Mouse (Mus musculus): ENCODE data around the gene Nfkbil1. TPM values are rescaled to one million over a fixed set of nuclear protein-coding genes. Genes with fewer than 3 reads are reported as not detected.

Nfkbil1 gene
- polyA plus RNA-seq (2017; shearing (Covaris generic)) = 10.5 TPM

GRCm38 (mm10) chr17:35235614-35236389, at the start of gene Nfkbil1:
Gene Nfkbil1 (minus strand): TSS chr17:35235792.

DNA sequence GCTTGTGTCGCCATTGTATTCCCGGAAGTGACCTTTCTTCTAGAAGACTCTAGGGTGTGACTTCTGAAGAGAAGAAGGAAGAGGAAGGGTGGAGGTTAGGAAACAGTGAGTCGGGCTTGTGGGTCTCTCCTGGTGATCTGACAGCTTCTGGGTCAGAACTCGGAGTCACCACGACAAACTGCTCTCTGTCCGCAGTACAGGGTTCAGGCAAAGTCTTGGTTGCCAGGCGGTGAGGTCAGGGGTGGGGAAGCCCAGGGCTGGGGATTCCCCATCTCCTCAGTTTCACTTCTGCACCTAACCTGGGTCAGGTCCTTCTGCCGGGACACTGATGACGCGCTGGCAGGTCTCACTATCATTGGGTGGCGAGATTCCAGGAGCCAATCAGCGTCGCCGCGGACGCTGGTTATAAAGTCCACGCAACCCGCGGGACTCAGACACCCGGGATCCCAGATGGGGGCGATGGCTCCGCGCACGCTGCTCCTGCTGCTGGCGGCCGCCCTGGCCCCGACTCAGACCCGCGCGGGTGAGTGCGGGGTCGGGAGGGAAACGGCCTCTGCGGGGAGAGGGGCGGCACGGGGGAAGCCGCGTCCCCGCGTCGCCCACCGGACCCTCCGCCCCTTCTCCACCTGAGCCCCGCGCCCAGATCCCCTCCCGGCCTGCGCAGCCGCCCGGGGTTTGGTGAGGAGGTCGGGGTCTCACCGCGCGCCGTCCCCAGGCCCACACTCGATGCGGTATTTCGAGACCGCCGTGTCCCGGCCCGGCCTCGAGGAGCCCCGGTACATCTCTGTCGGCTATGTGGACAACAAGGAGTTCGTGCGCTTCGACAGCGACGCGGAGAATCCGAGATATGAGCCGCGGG, 27.3 kb upstream of the Nfkbil1 start, which contains the start of gene H2-D1:
Gene H2-D1 (plus strand): TSS at position 67 of the 859 bp plus-strand sequence.

GRCm38 (mm10) chr17:35241305-35242014, 5.9 kb upstream of the Nfkbil1 start, which contains the start of gene Ddx39b:
Gene Ddx39b (plus strand): TSS chr17:35241746.

DNA sequence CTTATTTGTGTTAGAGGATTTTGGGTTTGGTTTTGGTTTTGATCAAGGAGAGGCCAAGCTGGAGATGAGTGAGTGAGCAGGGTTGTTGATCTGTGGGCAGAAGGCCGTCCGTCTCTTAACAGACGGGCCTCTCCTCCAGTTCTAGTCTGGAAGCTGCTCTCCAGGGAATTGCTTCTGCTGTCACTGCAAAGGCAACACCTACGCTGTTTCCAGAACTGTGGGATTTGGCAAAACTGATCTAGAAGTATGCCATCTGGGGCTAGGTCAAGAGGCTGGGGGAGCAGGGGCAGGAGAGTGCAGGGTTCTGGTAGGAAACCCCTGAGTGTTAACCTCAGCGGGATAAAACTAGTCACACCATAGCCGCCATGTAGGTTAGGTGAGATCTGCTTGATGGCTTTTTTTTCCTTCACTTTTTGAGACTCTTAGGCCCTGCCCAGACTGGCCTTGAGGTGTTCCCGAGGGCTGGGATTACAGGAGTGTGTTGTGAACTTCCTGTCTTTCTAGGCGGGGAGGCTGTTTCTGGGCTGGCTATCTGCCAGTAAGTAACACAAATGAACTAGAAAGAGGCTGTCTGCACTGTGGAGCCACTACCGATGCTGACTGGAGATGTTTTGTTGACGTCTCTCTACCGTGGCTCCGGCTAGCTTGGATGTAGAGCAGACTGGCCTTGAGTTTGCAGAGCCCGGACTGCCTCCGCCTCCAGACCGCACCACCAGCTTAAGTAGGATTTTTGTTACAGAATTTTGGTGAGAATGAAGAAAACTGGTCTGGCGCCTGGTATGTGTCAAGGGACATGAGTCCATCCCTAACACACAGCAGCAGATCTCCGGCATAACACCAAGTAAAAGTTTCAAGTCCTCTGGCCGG, 2.2 kb downstream of the Nfkbil1 start, which contains the start of gene Atp6v1g2:
Gene Atp6v1g2 (plus strand): TSS at position 547 of the 867 bp plus-strand sequence.

DNA sequence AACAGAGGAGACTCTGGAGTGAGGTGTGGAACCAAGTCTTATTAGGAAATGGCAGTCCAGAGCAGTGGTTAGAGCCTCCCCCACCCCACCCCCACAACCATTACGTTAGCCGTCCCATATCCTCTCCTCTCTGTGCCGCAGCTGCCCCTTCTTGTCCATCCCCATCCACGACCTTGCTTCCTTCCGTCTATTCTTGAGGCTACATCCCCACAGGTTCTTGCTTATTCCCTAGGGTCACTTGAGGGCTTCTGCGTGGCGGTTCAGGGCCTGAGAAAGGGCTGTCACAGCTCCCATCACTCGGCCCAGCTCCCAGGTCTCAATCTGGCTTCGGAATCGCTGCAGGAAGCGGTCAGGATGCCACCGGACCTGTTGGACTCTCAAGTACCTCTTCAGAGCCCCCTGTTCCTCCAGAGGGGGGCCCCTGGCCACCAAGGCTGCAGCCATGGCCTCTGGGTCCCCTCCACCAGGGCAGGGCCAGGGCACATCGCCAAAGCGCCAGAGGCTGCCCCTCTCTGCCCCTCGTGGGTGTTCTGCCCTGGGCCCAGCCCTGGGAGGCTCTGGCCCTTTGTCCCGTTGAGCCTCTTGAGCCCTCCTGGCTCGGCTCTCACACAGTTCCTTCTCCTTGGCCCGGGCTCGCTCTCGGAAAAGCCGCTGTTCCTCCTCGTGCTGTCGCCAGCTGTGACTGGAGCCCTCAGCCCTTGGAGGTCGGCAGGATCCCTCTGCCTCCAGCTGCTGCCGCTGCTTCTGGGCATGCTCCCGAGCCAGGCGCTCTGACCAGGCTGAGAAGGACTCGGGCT, 15.2 kb downstream of the Nfkbil1 start, which contains the start of gene Gm16181:
Gene Gm16181 (plus strand): TSS at position 679 of the 797 bp plus-strand sequence.

DNA sequence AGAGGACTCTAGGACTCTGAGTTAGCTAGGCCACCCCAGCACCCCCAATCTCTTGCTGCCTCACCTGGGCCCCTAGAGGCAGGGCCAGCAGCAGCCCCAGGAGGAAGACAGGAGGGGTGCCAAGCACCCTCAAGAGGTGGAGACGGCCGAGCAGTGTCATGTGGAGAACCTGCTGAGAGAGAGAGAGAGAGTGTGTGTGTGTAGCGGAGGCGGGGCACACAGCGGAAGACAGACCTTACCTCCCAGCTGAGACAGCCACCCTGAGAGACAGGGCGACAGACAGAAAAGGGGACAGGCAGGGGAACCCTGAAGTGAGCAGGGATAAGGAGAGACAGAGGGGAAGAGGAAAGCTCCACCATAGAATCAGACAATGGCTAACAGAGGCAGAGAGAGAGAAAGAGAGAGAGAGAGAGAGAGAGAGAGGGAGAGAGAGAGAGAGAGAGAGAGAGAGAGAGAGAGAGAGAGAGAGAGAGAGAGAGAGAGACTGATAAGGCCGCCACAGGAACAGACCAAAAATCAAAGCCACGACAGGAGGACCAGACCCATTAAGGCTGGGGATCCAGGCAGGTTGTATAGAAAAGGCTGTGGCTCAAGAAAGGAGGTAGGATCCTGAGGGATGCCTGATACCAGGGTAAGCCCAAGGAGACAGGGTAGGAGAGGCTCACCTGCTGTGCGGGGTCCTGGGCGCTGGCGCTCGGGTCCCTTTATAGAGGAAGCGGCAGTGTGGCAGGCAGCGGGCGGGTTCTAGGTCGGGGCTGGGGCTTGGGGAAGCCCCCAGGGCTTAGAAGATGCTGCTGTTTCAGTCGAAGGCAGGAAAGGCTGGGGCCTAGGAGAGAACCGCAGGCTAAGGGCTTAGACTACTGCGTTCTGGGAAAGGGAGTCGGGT, 30.9 kb downstream of the Nfkbil1 start, which contains the start of gene Lta:
Gene Lta (minus strand): TSS at position 858 of the 886 bp plus-strand sequence.

DNA sequence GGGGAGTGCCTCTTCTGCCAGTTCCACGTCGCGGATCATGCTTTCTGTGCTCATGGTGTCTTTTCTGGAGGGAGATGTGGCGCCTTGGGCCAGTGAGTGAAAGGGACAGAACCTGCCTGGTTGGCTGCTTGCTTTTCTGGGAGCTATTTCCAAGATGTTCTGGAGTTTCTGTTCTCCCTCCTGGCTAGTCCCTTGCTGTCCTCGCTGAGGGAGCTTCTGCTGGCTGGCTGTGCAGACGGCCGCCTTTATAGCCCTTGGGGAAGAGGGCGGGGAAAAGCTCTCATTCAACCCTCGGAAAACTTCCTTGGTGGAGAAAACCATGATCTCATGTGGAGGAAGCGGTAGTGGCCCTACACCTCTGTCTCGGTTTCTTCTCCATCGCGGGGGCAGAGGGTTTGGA, 33.8 kb downstream of the Nfkbil1 start, which contains the start of gene Tnf:
Gene Tnf (minus strand): TSS at position 221 of the 400 bp plus-strand sequence.

DNA sequence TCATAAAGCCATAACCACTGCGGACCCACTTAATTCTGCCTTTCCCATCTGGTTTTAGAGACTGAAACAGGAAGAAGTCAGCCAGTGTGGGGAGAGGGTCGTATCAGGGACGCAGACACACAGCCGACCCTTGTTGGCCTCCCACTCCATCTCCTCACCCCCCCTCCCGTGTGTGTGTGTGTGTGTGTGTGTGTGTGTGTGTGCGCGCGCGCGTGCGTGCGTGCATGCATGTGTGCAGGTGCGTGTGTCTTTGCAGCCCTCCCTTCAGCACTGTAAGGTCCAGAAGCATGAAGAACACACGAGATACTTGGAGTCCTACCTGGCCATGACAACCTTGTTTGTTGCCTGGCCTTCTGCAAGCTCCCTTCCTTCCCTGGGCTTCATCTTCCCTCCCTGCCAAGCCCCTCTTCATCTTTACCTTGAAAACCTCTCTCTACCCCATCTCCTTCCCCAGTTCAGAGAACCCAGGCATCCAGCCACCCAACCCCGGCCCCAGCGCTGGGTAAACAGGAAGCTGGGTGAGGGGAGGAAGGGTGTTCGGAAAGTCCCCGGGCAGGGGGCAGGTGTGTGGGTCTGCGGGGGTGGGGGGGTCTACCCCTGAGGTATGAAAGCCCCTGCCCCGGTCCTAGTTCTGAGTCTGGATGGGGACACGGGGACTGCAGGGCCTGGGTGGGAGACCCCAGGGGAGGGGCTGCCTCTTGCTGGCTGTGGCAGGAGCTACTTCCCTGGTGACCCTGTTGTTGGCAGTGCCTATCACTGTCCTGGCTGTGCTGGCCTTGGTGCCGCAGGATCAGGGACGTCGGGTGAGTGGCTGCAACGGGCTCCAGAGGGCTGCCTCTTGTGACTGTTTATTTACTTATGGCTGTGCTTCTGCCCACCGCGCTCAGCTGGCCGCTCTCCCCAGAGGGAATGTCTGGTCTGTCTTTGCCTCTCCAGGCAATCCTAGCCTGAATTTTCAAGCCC, 41.4 kb downstream of the Nfkbil1 start, which contains the start of gene Ltb:
Gene Ltb (plus strand): TSS at position 559 of the 963 bp plus-strand sequence.

DNA sequence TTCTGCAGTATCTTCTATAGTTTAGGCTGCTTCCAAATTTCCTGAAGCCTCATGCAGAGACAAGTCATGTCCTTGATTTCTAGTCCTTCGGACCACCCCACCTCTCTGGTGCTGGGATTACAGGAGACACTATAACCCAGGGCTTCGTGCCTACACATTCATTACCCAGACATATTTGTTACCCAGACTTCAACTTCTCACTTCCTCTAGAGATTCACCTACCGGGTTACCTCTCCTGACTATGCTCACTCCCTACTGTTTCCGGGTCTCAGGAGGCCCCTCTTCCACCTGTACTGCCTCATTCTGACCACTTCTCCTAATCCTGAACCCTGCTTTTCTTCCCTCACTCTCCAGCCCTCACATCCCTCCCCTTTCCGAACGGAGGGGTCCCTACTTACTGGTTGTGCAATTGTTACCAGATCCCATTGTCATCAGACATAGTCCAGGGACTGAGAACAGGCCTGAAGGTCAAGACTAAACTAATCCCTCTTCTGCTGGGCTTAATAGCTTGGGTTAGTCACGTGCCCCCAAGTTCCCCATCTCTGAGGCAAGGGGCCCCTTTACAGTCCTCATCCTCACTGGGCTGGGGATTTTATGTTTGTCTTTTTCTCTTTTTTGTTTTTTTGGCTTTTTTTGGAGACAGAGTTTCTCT, 47.5 kb downstream of the Nfkbil1 start, which contains the start of gene Lst1:
Gene Lst1 (minus strand): TSS at position 481 of the 652 bp plus-strand sequence.

DNA sequence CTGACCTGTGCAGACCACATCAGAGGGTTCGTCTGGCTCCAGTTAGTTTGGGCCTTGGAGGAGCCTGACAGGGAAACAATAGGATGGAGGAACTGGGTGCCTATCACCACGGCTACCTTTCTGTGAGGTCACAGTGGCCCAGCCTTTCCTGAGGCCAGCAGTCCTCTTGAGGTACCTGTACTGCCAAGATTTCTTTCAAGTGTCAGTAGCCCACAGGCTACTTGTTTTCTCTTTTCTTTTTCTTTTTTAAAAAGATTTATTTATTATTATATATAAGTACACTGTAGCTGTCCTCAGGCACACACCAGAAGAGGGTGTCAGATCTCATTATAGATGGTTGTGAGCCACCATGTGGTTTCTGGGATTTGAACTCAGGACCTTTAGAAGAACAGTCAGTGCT, 59.6 kb downstream of the Nfkbil1 start, which contains the start of gene Aif1:
Gene Aif1 (minus strand): TSS at position 101 of the 400 bp plus-strand sequence.

Other genes starting within 250 kb of the Nfkbil1 start
- gene Vars, start 234.8 kb downstream of the Nfkbil1 start, polyA plus RNA-seq (2017; shearing (Covaris generic)) = 124 TPM
- gene Vwa7, start 219.2 kb downstream of the Nfkbil1 start, polyA plus RNA-seq (2017; shearing (Covaris generic)) = 0.17 TPM
- gene Sapcd1, start 207.8 kb downstream of the Nfkbil1 start, polyA plus RNA-seq (2017; shearing (Covaris generic)) = 3.2 TPM
- 2.7 TPM for gene Msh5, start 189.0 kb downstream of the Nfkbil1 start, polyA plus RNA-seq (2017; shearing (Covaris generic))
- 654 TPM for gene Clic1, start 185.8 kb downstream of the Nfkbil1 start, polyA plus RNA-seq (2017; shearing (Covaris generic))
- gene Ddah2, start 176.8 kb downstream of the Nfkbil1 start, polyA plus RNA-seq (2017; shearing (Covaris generic)) = 3.6 TPM
- not detected for gene Ly6g6c, start 170.4 kb downstream of the Nfkbil1 start, polyA plus RNA-seq (2017; shearing (Covaris generic))
- not detected for gene Mpig6b, start 169.6 kb downstream of the Nfkbil1 start, polyA plus RNA-seq (2017; shearing (Covaris generic))
- gene Ly6g6e, start 158.9 kb downstream of the Nfkbil1 start, polyA plus RNA-seq (2017; shearing (Covaris generic)) = not detected
- not detected for gene Ly6g6d, start 157.7 kb downstream of the Nfkbil1 start, polyA plus RNA-seq (2017; shearing (Covaris generic))
- not detected for gene Ly6g6f, start 150.2 kb downstream of the Nfkbil1 start, polyA plus RNA-seq (2017; shearing (Covaris generic))
- gene Abhd16a, start 146.5 kb downstream of the Nfkbil1 start, polyA plus RNA-seq (2017; shearing (Covaris generic)) = 84.0 TPM
- not detected for gene Ly6g5c, start 127.5 kb downstream of the Nfkbil1 start, polyA plus RNA-seq (2017; shearing (Covaris generic))
- gene Ly6g5b, start 120.4 kb downstream of the Nfkbil1 start, polyA plus RNA-seq (2017; shearing (Covaris generic)) = 2.5 TPM
- gene Gpank1, start 114.3 kb downstream of the Nfkbil1 start, polyA plus RNA-seq (2017; shearing (Covaris generic)) = 70.3 TPM
- gene Csnk2b, start 113.7 kb downstream of the Nfkbil1 start, polyA plus RNA-seq (2017; shearing (Covaris generic)) = 338 TPM
- 4.3 TPM for gene D17H6S53E, start 109.4 kb downstream of the Nfkbil1 start, polyA plus RNA-seq (2017; shearing (Covaris generic))
- not detected for gene Apom, start 103.7 kb downstream of the Nfkbil1 start, polyA plus RNA-seq (2017; shearing (Covaris generic))
- 57.4 TPM for gene Bag6, start 100.6 kb downstream of the Nfkbil1 start, polyA plus RNA-seq (2017; shearing (Covaris generic))
- 29.3 TPM for gene Prrc2a, start 70.9 kb downstream of the Nfkbil1 start, polyA plus RNA-seq (2017; shearing (Covaris generic))
- 5.1 TPM for gene Aif1, start 59.7 kb downstream of the Nfkbil1 start, polyA plus RNA-seq (2017; shearing (Covaris generic))
- gene Lst1, start 47.4 kb downstream of the Nfkbil1 start, polyA plus RNA-seq (2017; shearing (Covaris generic)) = 11.8 TPM
- gene Ltb, start 41.4 kb downstream of the Nfkbil1 start, polyA plus RNA-seq (2017; shearing (Covaris generic)) = 818 TPM
- 55.3 TPM for gene Tnf, start 33.8 kb downstream of the Nfkbil1 start, polyA plus RNA-seq (2017; shearing (Covaris generic))
- 130 TPM for gene Lta, start 30.4 kb downstream of the Nfkbil1 start, polyA plus RNA-seq (2017; shearing (Covaris generic))
- gene Gm16181, start 15.0 kb downstream of the Nfkbil1 start, polyA plus RNA-seq (2017; shearing (Covaris generic)) = 1.2 TPM
- 5.8 TPM for gene Atp6v1g2, start 2.1 kb downstream of the Nfkbil1 start, polyA plus RNA-seq (2017; shearing (Covaris generic))
- gene Ddx39b, start 6.0 kb upstream of the Nfkbil1 start, polyA plus RNA-seq (2017; shearing (Covaris generic)) = 286 TPM
- gene H2-D1, start 26.9 kb upstream of the Nfkbil1 start, polyA plus RNA-seq (2017; shearing (Covaris generic)) = 5,181 TPM
- gene H2-Q1, start 84.6 kb upstream of the Nfkbil1 start, polyA plus RNA-seq (2017; shearing (Covaris generic)) = 0.15 TPM
- 20.2 TPM for gene H2-Q2, start 106.5 kb upstream of the Nfkbil1 start, polyA plus RNA-seq (2017; shearing (Covaris generic))
- 45.7 TPM for gene H2-Q4, start 143.8 kb upstream of the Nfkbil1 start, polyA plus RNA-seq (2017; shearing (Covaris generic))
- gene H2-Q6, start 189.1 kb upstream of the Nfkbil1 start, polyA plus RNA-seq (2017; shearing (Covaris generic)) = 903 TPM
- gene H2-Q7, start 203.4 kb upstream of the Nfkbil1 start, polyA plus RNA-seq (2017; shearing (Covaris generic)) = 2,503 TPM
- 22.9 TPM for gene H2-Q10, start 234.3 kb upstream of the Nfkbil1 start, polyA plus RNA-seq (2017; shearing (Covaris generic))